Mouse (Mus musculus): ENCODE measurements at regions not wholly inside any gene's neighbourhood (a gene's known extent, or its start where the extent isn't known, plus 50 kb on each side); places are given as distances from the start of the nearest gene placed in this dataset.

DNA sequence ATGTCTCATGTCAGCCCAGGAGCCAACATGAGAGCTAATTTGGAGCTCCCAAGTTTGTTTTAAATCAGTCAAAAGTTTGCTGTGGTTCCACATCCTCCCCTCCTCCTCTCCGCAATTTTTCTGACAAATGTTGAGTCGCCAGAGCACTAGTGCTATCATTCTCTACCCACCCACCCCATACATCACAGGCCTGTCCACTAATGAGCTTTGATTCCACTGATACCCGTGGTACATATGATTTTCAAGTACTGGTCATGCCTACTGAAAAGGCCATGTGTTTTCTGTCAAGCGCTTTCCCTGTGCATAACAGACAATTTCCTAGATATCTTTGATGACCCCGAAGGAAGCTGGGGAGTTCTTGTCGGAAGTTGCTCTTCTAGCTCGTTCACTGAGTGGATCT lies 85.5 kb upstream of the Mrps30 start:
- no peak for TF ChIP-seq EP300 (IDR thresholded peaks at IDR 0.05; ENCODE audit: low read depth)
- no peak for TF ChIP-seq CTCF (IDR thresholded peaks at IDR 0.05; ENCODE audit: low read depth)

All from heart, postnatal 0 days (tissue).